Mouse (Mus musculus): ENCODE measurements around the gene Ptov1. TPM values are rescaled to one million over a fixed set of nuclear protein-coding genes. Genes with fewer than 3 reads are reported as not detected.

Gene Ptov1
- polyA plus RNA-seq, 1 experiment from 2014 or later = 501 TPM

MicroRNA genes within 50 kb of the gene (microRNA counts, 519-probe panel; counts per million panel counts)
- not detected for microRNA mmu-miR-707

Small RNA genes lying within 50 kb of the gene (microRNA-seq; reads per million reads assigned to microRNA genes)
- not detected for gene Mir707

Other genes with a start within 250 kb of the Ptov1 start
- 1.3 and 1.8 TPM in 2 replicates for gene Myh14, start 198.9 kb downstream of the Ptov1 start, polyA plus RNA-seq (2014; fragmentation: Nextera tagmentation; extraction: Ambion mirVana)
- not detected in 2 replicates for gene Izumo2, start 161.0 kb downstream of the Ptov1 start, polyA plus RNA-seq (2014; fragmentation: Nextera tagmentation; extraction: Ambion mirVana)
- 35.2 and 43.4 TPM in 2 replicates for gene Vrk3, start 121.4 kb downstream of the Ptov1 start, polyA plus RNA-seq (2014; fragmentation: Nextera tagmentation; extraction: Ambion mirVana)
- 2.5 and 3.1 TPM in 2 replicates for gene Zfp473, start 118.7 kb downstream of the Ptov1 start, polyA plus RNA-seq (2014; fragmentation: Nextera tagmentation; extraction: Ambion mirVana)
- 59.5 and 61.9 TPM in 2 replicates for gene Nup62, start 53.7 kb downstream of the Ptov1 start, polyA plus RNA-seq (2014; fragmentation: Nextera tagmentation; extraction: Ambion mirVana)
- 1.7 and 2.0 TPM in 2 replicates for gene Il4i1, start 53.4 kb downstream of the Ptov1 start, polyA plus RNA-seq (2014; fragmentation: Nextera tagmentation; extraction: Ambion mirVana)
- gene Atf5, start 53.1 kb downstream of the Ptov1 start, polyA plus RNA-seq (2014; fragmentation: Nextera tagmentation; extraction: Ambion mirVana) = 2.5 and 6.3 TPM in 2 replicates
- 51.4 and 86.5 TPM in 2 replicates for gene Akt1s1, start 20.8 kb downstream of the Ptov1 start, polyA plus RNA-seq (2014; fragmentation: Nextera tagmentation; extraction: Ambion mirVana)
- gene Tbc1d17, start 20.7 kb downstream of the Ptov1 start, polyA plus RNA-seq (2014; fragmentation: Nextera tagmentation; extraction: Ambion mirVana) = 57.0 and 65.3 TPM in 2 replicates
- 27.0 and 30.4 TPM in 2 replicates for gene Pnkp, start 12.6 kb downstream of the Ptov1 start, polyA plus RNA-seq (2014; fragmentation: Nextera tagmentation; extraction: Ambion mirVana)
- gene Med25, start 22.9 kb upstream of the Ptov1 start, polyA plus RNA-seq (2014; fragmentation: Nextera tagmentation; extraction: Ambion mirVana) = 80.0 and 86.3 TPM in 2 replicates
- gene Fuz, start 26.3 kb upstream of the Ptov1 start, polyA plus RNA-seq (2014; fragmentation: Nextera tagmentation; extraction: Ambion mirVana) = 21.9 and 22.3 TPM in 2 replicates
- gene Ap2a1, start 59.7 kb upstream of the Ptov1 start, polyA plus RNA-seq (2014; fragmentation: Nextera tagmentation; extraction: Ambion mirVana) = 80.5 and 88.5 TPM in 2 replicates
- gene Tsks, start 73.4 kb upstream of the Ptov1 start, polyA plus RNA-seq (2014; fragmentation: Nextera tagmentation; extraction: Ambion mirVana) = 0.37 TPM in 1 of 2 replicates, not detected in the other
- 13.7 and 19.2 TPM in 2 replicates for gene Cpt1c, start 105.1 kb upstream of the Ptov1 start, polyA plus RNA-seq (2014; fragmentation: Nextera tagmentation; extraction: Ambion mirVana)
- gene Prmt1, start 116.8 kb upstream of the Ptov1 start, polyA plus RNA-seq (2014; fragmentation: Nextera tagmentation; extraction: Ambion mirVana) = 258 and 308 TPM in 2 replicates
- 66.2 and 81.6 TPM in 2 replicates for gene Irf3, start 127.9 kb upstream of the Ptov1 start, polyA plus RNA-seq (2014; fragmentation: Nextera tagmentation; extraction: Ambion mirVana)
- 54.9 and 71.1 TPM in 2 replicates for gene Bcl2l12, start 128.9 kb upstream of the Ptov1 start, polyA plus RNA-seq (2014; fragmentation: Nextera tagmentation; extraction: Ambion mirVana)
- 46.5 and 54.0 TPM in 2 replicates for gene Scaf1, start 146.6 kb upstream of the Ptov1 start, polyA plus RNA-seq (2014; fragmentation: Nextera tagmentation; extraction: Ambion mirVana)
- gene Rras, start 148.2 kb upstream of the Ptov1 start, polyA plus RNA-seq (2014; fragmentation: Nextera tagmentation; extraction: Ambion mirVana) = 31.8 and 35.2 TPM in 2 replicates
- gene Prr12, start 183.1 kb upstream of the Ptov1 start, polyA plus RNA-seq (2014; fragmentation: Nextera tagmentation; extraction: Ambion mirVana) = 16.3 and 18.9 TPM in 2 replicates
- 65.3 and 75.0 TPM in 2 replicates for gene Nosip, start 192.6 kb upstream of the Ptov1 start, polyA plus RNA-seq (2014; fragmentation: Nextera tagmentation; extraction: Ambion mirVana)
- gene Prrg2, start 192.9 kb upstream of the Ptov1 start, polyA plus RNA-seq (2014; fragmentation: Nextera tagmentation; extraction: Ambion mirVana) = 27.0 and 27.3 TPM in 2 replicates
- 301 and 308 TPM in 2 replicates for gene Rcn3, start 222.4 kb upstream of the Ptov1 start, polyA plus RNA-seq (2014; fragmentation: Nextera tagmentation; extraction: Ambion mirVana)
- 48.9 and 67.4 TPM in 2 replicates for gene Fcgrt, start 234.1 kb upstream of the Ptov1 start, polyA plus RNA-seq (2014; fragmentation: Nextera tagmentation; extraction: Ambion mirVana)